Mouse (Mus musculus) ES-Bruce4 (cell line): ENCODE measurements around the gene Gm14459. TPM values are rescaled to one million over a fixed set of nuclear protein-coding genes. Genes with fewer than 3 reads are reported as not detected.
"Not testable (repeated sequence)": the region's sequence is repeated elsewhere in the genome, so short reads cannot be mapped to it uniquely, and the experiment has no call there.

Source experiments
- H3K27ac ChIP-seq: 2 replicates; pipeline ENCODE4 v1.5.1; 2012; ENCODE audit warnings: low read length, inconsistent platforms; ENCODE audit not compliant: insufficient read depth
- H3K27me3 ChIP-seq: 2 replicates; pipeline ENCODE4 v1.6.1; 2012; ENCODE audit warnings: mild to moderate bottlenecking, low read length, inconsistent platforms; ENCODE audit not compliant: control insufficient read depth, poor library complexity, insufficient read depth, severe bottlenecking
- H3K36me3 ChIP-seq: 2 replicates; pipeline ENCODE4 v1.6.1; 2012; ENCODE audit warnings: inconsistent platforms, mild to moderate bottlenecking, low read length, moderate library complexity; ENCODE audit not compliant: control insufficient read depth, poor library complexity, insufficient read depth, severe bottlenecking
- H3K4me1 ChIP-seq: one replicate; pipeline ENCODE4 v1.8.1; 2011; ENCODE audit warnings: low read length; ENCODE audit not compliant: control insufficient read depth, insufficient read depth
- H3K4me3 ChIP-seq: 2 replicates; pipeline ENCODE4 v1.5.1; 2011; ENCODE audit warnings: low read depth, mild to moderate bottlenecking, low read length
- H3K9ac ChIP-seq: 2 replicates; pipeline ENCODE4 v1.6.1; 2012; ENCODE audit warnings: low read depth, mild to moderate bottlenecking, inconsistent platforms; ENCODE audit not compliant: poor library complexity, severe bottlenecking
- H3K9me3 ChIP-seq: replicated peaks from 2 replicates; pipeline ENCODE4 v1.6.1; 2012; ENCODE audit warnings: mild to moderate bottlenecking, low read length, inconsistent platforms; ENCODE audit not compliant: control insufficient read depth, poor library complexity, insufficient read depth, severe bottlenecking
- CTCF ChIP-seq: IDR thresholded peaks from one replicate; pipeline ENCODE4 v1.8.1; 2011; ENCODE audit warnings: low read depth, low read length
- EP300 ChIP-seq: IDR thresholded peaks from 2 replicates; pipeline ENCODE4 v1.6.1; 2011; ENCODE audit warnings: low read depth, low read length; ENCODE audit not compliant: insufficient read depth
- POLR2A ChIP-seq: IDR thresholded peaks from one replicate; pipeline ENCODE4 v1.8.1; 2011; ENCODE audit warnings: low read length; ENCODE audit not compliant: insufficient read depth
- polyA plus RNA-seq: library from polyadenylated mRNA; stranded (reverse); fragments of >200 nt; gene quantifications from 2 replicates; pipeline ENCODE4 v1.2.4, GENCODE M21; 2011; ENCODE audit warnings: low read depth; ENCODE audit not compliant: missing spikeins, insufficient read depth, insufficient read length

The Gm14459 gene
- polyA plus RNA-seq: not detected in 2 replicates

- TF ChIP-seq CTCF: no peak
- no peak for TF ChIP-seq EP300
- no peak for TF ChIP-seq POLR2A
- no peaks in the 10 kb centered on the region for H3K36me3 ChIP-seq
- H3K4me1 ChIP-seq: no peaks in the 10 kb centered on the region
- H3K4me3 ChIP-seq: no peak within 1 kb of the TSS
- no peaks in the 10 kb centered on the region for H3K27me3 ChIP-seq
- no peaks in the 10 kb centered on the region for H3K9me3 ChIP-seq
- no peak within 1 kb of the TSS for H3K27ac ChIP-seq
- H3K9ac ChIP-seq: no peak within 1 kb of the TSS
These were observed at the start of gene Gm14459 for GRCm38 (mm10) chrX:8524854-8525253. TSS of gene Gm14459 (minus strand) at chrX:8524954.

- not testable (repeated sequence) for H3K9me3 ChIP-seq, H3K27me3 ChIP-seq, H3K4me3 ChIP-seq, H3K4me1 ChIP-seq, H3K36me3 ChIP-seq, H3K27ac ChIP-seq, H3K9ac ChIP-seq
These were observed 23.4 kb upstream of the Gm14459 start, which contains the start of gene Ssxb6 for GRCm38 (mm10) chrX:8548155-8548554. TSS of gene Ssxb6 (minus strand) at chrX:8548255.

Other genes starting within 250 kb of the Gm14459 start
- gene Ssxb10, start 197.5 kb downstream of the Gm14459 start, polyA plus RNA-seq: not detected in 2 replicates
- gene Ssxb9, start 158.0 kb downstream of the Gm14459 start, polyA plus RNA-seq: not detected in 2 replicates
- gene Ssxb1, start 111.6 kb downstream of the Gm14459 start, polyA plus RNA-seq: not detected in 2 replicates
- gene Ssxb2, start 63.2 kb downstream of the Gm14459 start, polyA plus RNA-seq: not detected in 2 replicates
- gene Ssxb6, start 23.3 kb upstream of the Gm14459 start, polyA plus RNA-seq: not detected in 2 replicates
- not detected in 2 replicates for gene Ssxb3, start 66.9 kb upstream of the Gm14459 start, polyA plus RNA-seq
- not detected in 2 replicates for gene Ssxb8, start 165.9 kb upstream of the Gm14459 start, polyA plus RNA-seq
- not detected in 2 replicates for gene Ssx9, start 223.5 kb upstream of the Gm14459 start, polyA plus RNA-seq